Mouse (Mus musculus): ENCODE measurements at regions not wholly inside any gene's neighbourhood (a gene's known extent, or its start where the extent isn't known, plus 50 kb on each side); places are given as distances from the start of the nearest gene placed in this dataset.

DNA sequence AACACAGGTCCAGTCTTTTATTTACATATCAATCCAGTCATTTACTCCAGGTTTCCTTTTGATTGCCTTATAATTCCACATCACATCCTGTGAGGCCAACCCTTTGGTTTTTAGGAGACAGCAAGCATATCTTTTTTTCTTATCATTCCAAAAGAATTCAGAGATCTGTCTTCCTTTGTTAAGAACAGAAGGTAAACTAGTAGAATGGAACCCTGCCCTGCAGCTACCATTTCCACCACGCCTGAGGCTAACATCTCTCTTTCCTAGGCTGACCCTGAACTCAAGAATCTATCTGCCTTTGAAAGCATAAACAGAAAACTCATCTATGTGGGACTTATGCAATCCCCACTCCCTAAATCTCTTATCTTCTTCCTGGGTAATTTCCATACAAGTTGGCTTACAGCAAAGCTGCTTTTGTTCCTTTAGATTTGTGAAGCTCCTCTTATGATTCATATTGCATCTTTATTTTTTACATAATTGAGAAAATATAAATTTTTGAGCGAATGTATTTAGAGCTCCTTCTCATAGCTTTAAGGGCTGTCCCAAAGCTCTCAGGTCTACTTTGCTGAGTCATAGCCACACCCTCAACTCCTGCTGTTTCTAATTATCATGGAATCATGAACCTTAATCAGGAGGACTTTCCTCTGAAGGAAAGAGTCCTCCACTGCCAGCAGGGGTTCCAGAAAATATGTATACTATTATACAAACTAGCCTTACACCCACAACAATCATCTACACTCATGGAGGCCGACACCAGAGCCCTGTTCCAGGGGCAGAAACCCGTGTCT, 74.6 kb upstream of the Fbxl4 start:
- ATAC-seq (replicated peaks; ENCODE audit: poor library complexity) = no peak

DNA sequence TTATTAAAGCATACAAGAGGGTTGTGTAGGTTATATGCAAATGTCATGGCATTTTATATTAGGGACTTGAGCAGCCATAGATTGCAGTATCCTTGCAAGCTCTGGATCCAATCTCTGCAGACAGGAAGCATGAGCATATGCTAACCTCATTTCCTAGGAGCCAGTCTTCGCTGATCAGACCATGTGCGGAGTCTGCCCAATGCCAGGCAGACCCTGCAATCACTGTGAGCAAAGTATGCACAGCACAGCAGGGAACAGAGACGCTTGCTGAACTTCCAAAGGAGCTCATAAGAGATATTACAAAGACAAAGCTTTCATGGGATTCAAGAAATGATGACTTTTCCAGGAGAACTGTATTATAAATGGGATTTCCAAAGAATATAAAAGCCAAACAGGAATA, 65.2 kb upstream of the Fbxl4 start:
- no peak for ATAC-seq (replicated peaks; ENCODE audit: poor library complexity)

DNA sequence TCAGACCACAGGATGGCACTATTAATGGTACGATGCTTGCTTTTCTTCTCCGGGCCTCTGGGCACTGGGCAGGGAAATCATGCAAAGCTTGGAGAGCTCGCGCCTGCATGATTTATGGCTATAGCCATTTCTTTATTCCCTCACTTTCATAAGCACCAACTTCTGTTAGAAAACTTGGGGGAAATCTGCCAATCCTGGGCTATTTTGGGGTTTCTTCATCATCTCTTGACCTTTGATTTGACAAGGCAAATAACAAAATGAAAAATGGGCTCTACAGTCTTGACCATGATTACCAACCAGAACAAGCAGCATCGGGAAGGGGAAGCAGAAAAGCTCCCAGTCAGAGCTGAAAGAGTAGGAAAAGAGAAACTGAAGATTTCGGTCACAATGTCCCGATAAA, 57.1 kb upstream of the Fbxl4 start:
- no peak for ATAC-seq (replicated peaks; ENCODE audit: poor library complexity)

DNA sequence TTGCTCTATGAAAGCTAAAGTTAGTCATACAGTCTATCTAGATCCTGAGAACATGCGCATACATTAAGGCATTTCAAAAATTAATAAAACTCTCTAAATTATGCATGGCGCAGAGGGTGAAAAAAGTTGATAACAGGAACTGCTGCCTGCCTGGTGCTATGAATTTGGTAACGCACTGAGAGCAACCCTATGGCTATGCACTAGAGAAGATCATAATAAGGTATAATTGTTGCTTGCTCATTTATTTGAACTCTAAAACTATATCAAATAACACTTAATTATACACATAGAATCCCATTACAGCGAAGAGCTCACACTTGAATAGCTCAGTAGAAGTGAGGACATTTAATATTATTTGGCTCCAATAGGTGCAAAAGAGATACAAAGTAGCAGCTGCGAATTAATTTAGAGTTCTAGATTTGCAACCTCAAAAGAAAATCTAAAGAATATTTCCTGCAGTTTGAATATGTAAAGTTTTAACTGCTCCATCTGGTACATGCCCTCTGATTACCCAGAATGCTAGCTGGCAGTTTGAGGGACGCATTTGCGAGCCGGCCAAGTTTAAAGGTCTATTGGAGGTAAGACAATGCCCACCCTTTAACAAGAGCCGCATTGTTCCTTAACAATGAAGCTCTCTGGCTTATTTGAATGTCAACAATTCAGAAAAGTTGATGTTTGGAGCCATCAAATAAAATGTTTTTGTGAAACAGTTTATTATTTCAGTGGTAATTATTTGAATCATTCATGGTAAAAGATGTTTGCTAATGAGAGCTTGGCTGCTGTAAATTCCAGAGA, 56.0 kb upstream of the Fbxl4 start:
- no peak for ATAC-seq (replicated peaks; ENCODE audit: poor library complexity)

DNA sequence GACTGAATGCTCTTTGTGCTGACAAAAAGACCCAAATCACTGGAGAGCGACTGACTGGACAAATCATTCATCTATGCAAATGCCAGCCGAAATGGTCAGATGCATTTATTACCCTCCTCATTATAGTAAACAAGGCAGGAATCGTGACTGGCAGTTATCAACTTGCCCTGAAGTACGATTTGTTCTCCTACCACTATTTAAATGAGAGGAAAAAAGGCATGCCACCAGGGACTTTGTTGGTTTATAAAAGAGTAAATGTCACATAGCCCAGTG, 55.5 kb upstream of the Fbxl4 start:
- ATAC-seq (replicated peaks; ENCODE audit: poor library complexity) = no peak

DNA sequence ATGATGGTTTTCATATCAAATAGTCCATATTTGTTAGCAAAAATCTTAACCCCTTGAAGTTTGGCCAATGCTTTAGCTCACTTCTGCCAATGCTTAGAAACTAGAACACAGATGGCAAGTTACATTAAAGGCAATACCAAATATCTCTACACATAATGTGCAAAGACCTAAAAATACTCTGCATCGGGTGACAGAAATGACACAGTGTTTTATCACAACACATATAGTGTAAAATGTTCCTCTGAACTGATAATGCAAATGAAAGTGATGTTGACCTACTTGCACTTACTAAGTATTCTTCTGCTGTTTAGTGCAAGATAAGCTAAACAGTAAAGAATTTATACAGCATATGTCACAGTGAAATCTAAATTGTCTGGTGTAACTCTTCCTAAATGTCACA, 55.1 kb upstream of the Fbxl4 start:
- no peak for ATAC-seq (replicated peaks; ENCODE audit: poor library complexity)

Measured in megakaryocyte progenitor cell, adult 5-6 weeks (primary cell).